Mouse (Mus musculus) liver, adult 2 months (tissue): Measurements from ENCODE around the gene Tob2. TPM values are rescaled to one million over a fixed set of nuclear protein-coding genes. Genes with fewer than 3 reads are reported as not detected.
A peak's percentile ranks its signal among the peaks of the same experiment; 100 is the strongest.

ENCODE experiments used
- DNase-seq: peaks from one replicate; pipeline ENCODE4 v3.0.0-alpha.2; 2011; ENCODE audit warnings: low read depth, low spot score; ENCODE audit errors: extremely low read depth
- H3K27ac ChIP-seq: fragments of 200-500 bp; replicated peaks from 2 replicates; pipeline ENCODE4 v1.5.1; 2012; ENCODE audit warnings: low read depth, mild to moderate bottlenecking, control low read depth, inconsistent platforms, low read length; ENCODE audit not compliant: insufficient read depth
- H3K27me3 ChIP-seq: fragments of 200-500 bp; 2 replicates; pipeline ENCODE4 v1.6.1; 2012; ENCODE audit warnings: mild to moderate bottlenecking, moderate library complexity, low read length, inconsistent platforms; ENCODE audit not compliant: control insufficient read depth, insufficient read depth
- H3K36me3 ChIP-seq: fragments of 200-500 bp; 2 replicates; pipeline ENCODE4 v1.6.1; 2012; ENCODE audit warnings: low read length, inconsistent platforms; ENCODE audit not compliant: control insufficient read depth, insufficient read depth
- H3K4me1 ChIP-seq: fragments of 200-500 bp; 2 replicates; pipeline ENCODE4 v1.6.1; 2011; ENCODE audit warnings: low read length; ENCODE audit not compliant: control insufficient read depth, insufficient read depth
- H3K4me3 ChIP-seq: fragments of 200-500 bp; 2 replicates; pipeline ENCODE4 v1.5.1; 2011; ENCODE audit warnings: low read depth, mild to moderate bottlenecking, control low read depth, low read length, moderate library complexity; ENCODE audit not compliant: insufficient read depth
- H3K79me2 ChIP-seq: fragments of 200-500 bp; 2 replicates; pipeline ENCODE4 v1.6.1; 2012; ENCODE audit warnings: inconsistent platforms, mild to moderate bottlenecking, low read length, moderate library complexity; ENCODE audit not compliant: control insufficient read depth, insufficient read depth
- H3K9ac ChIP-seq: fragments of 200-500 bp; 2 replicates; pipeline ENCODE4 v1.6.1; 2012; ENCODE audit warnings: low read depth, mild to moderate bottlenecking, control low read depth, inconsistent platforms, low read length
- CTCF ChIP-seq: fragments of 200-500 bp; IDR thresholded peaks from 2 replicates; pipeline ENCODE4 v1.5.1; 2011; ENCODE audit warnings: low read depth, low read length, control low read depth
- POLR2A ChIP-seq: fragments of 200-500 bp; IDR thresholded peaks from 2 replicates; pipeline ENCODE4 v1.6.1; 2011; ENCODE audit warnings: low read length, control low read depth; ENCODE audit not compliant: insufficient read depth; ENCODE audit errors: extremely low read depth
- WGBS: fragments of 180-500 bp; shearing (Covaris S2); methylation state at CpG from one replicate; pipeline ENCODE4 v1.1.7; 2018; 5-methylcytosine and 5-hydroxymethylcytosine counted together
- polyA plus RNA-seq: library from polyadenylated mRNA; depleted of rRNA; stranded (reverse); fragments of >200 nt; gene quantifications from 2 replicates; pipeline ENCODE4 v1.2.3, GENCODE M21; 2012; rRNA removed
- total RNA-seq: library from RNA; depleted of rRNA; stranded (reverse); fragments of >200 nt; gene quantifications from 2 replicates; pipeline ENCODE4 v1.2.3, GENCODE M21; 2014; rRNA removed

The Tob2 gene
- 15.8 and 25.6 TPM in 2 replicates for total RNA-seq
- polyA plus RNA-seq = 20.9 and 21.6 TPM in 2 replicates

- peak within 1 kb of the TSS; percentile 97 for H3K9ac ChIP-seq
- TF ChIP-seq CTCF (no peak), POLR2A (0 out of 2 replicates have a peak, but pooled peaks have one; percentile 9)
- peaks cover 4% of the 10 kb centered on the region for H3K4me1 ChIP-seq
- peak within 1 kb of the TSS; percentile 90 for H3K4me3 ChIP-seq
- under 1% methylated on average over 44 of the region's 44 CpGs for WGBS
- no peaks in the 10 kb centered on the region; the same call in 1 of the 2 replicates for H3K36me3 ChIP-seq
- H3K27ac ChIP-seq = peak within 1 kb of the TSS; percentile 97
- H3K79me2 ChIP-seq = peaks cover 20% of the 10 kb centered on the region
- H3K27me3 ChIP-seq = no peaks in the 10 kb centered on the region
- peak; percentile 72 for DNase-seq
Measured at GRCm38 (mm10) chr15:81858517-81859329, at the start of gene Tob2. Tob2 (minus strand) TSS chr15:81858796.

- H3K27ac ChIP-seq = no peak overlapping the region
- TF ChIP-seq CTCF = no peak
- no peak for TF ChIP-seq POLR2A
- no peaks in the 10 kb centered on the region for H3K4me1 ChIP-seq
- no peaks in the 10 kb centered on the region for H3K27me3 ChIP-seq
- no peaks in the 10 kb centered on the region for H3K79me2 ChIP-seq
- peaks cover 64% of the 10 kb centered on the region for H3K36me3 ChIP-seq
- no peak overlapping the region for H3K4me3 ChIP-seq
- DNase-seq = no peak
- H3K9ac ChIP-seq = no peak overlapping the region
- WGBS = 72% methylated on average over 8 of the region's 8 CpGs
Measured at GRCm38 (mm10) chr15:81907953-81908352, 49.4 kb upstream of the Tob2 start.

GRCm38 (mm10) chr15:81904939-81905338, 46.3 kb upstream of the Tob2 start:
- Histone ChIP-seq H3K27ac (no peak overlapping the region), H3K79me2 (peaks cover 12% of the 10 kb centered on the region; the same call in 1 of the 2 replicates), H3K9ac (no peak overlapping the region), H3K27me3 (no peaks in the 10 kb centered on the region), H3K4me1 (no peaks in the 10 kb centered on the region), H3K4me3 (no peak overlapping the region), H3K36me3 (peaks cover 59% of the 10 kb centered on the region)
- 52% methylated on average over 2 of the region's 2 CpGs for WGBS
- peak; percentile 52 for DNase-seq
- TF ChIP-seq POLR2A = no peak
- peak; percentile 27; the same call in 1 of the 2 replicates for TF ChIP-seq CTCF

- Histone ChIP-seq H3K4me1 (peaks cover 23% of the 10 kb centered on the region), H3K79me2 (peaks cover 16% of the 10 kb centered on the region), H3K36me3 (peaks cover 50% of the 10 kb centered on the region), H3K4me3 (no peak overlapping the region), H3K27ac (peak overlapping the region; percentile 70), H3K9ac (no peak overlapping the region), H3K27me3 (no peaks in the 10 kb centered on the region)
- DNase-seq = peak; percentile 78
- WGBS = 15% methylated on average over 2 of the region's 2 CpGs
- no peak for TF ChIP-seq POLR2A
- no peak for TF ChIP-seq CTCF
Measured at GRCm38 (mm10) chr15:81898751-81899150, 40.2 kb upstream of the Tob2 start.

GRCm38 (mm10) chr15:81897607-81898285, 39.1 kb upstream of the Tob2 start:
- H3K4me1 ChIP-seq = peaks cover 23% of the 10 kb centered on the region
- H3K9ac ChIP-seq = no peak overlapping the region
- no peak for TF ChIP-seq POLR2A
- no peak for TF ChIP-seq CTCF
- H3K4me3 ChIP-seq = no peak overlapping the region
- peak overlapping the region; percentile 78 for H3K27ac ChIP-seq
- H3K36me3 ChIP-seq = peaks cover 47% of the 10 kb centered on the region
- WGBS = 32% methylated on average over 5 of the region's 5 CpGs
- peak; percentile 97 for DNase-seq
- H3K27me3 ChIP-seq = no peaks in the 10 kb centered on the region
- H3K79me2 ChIP-seq = peaks cover 16% of the 10 kb centered on the region
